Mouse (Mus musculus) G1E (cell line): ENCODE results near the gene Marveld2.

ENCODE experiments used
- CTCF ChIP-seq: IDR thresholded peaks from 2 replicates; pipeline ENCODE4 v1.5.1; 2012; ENCODE audit warnings: low read depth, low read length, inconsistent platforms, mixed read lengths
- POLR2AphosphoS5 ChIP-seq: IDR thresholded peaks from 2 replicates; pipeline ENCODE4 v1.6.1; 2012; ENCODE audit warnings: low read depth, low read length, inconsistent platforms; ENCODE audit not compliant: insufficient replicate concordance
- TAL1 ChIP-seq: conservative IDR thresholded peaks from 2 replicates; pipeline ENCODE4 v1.6.1; 2012; ENCODE audit warnings: low read depth, low read length, inconsistent platforms, mixed read lengths

- no peak for TF ChIP-seq CTCF
- no peak for TF ChIP-seq TAL1
- TF ChIP-seq POLR2AphosphoS5: no peak
Observed at GRCm38 (mm10) chr13:100547269-100547668, 69.5 kb downstream of the Marveld2 start.
